Mouse (Mus musculus): ENCODE data around the gene Igf2r. TPM values are rescaled to one million over a fixed set of nuclear protein-coding genes. Genes with fewer than 3 reads are reported as not detected.

Igf2r gene
- total RNA-seq, 4 experiments from 2014 or later = 26.6 to 27.7 (median 27.2) TPM

GRCm38 (mm10) chr17:12782861-12783847 lies 13.7 kb upstream of the Igf2r start:
- DNase-seq (ENCODE audit: low spot score in 2 of 2) = no peak

- no peak for DNase-seq (ENCODE audit: low spot score in 2 of 2)
Observed at GRCm38 (mm10) chr17:12781101-12781500, 11.6 kb upstream of the Igf2r start.

- no peak for DNase-seq (ENCODE audit: low spot score in 2 of 2)
Observed at GRCm38 (mm10) chr17:12780125-12780524, 10.7 kb upstream of the Igf2r start.

DNA sequence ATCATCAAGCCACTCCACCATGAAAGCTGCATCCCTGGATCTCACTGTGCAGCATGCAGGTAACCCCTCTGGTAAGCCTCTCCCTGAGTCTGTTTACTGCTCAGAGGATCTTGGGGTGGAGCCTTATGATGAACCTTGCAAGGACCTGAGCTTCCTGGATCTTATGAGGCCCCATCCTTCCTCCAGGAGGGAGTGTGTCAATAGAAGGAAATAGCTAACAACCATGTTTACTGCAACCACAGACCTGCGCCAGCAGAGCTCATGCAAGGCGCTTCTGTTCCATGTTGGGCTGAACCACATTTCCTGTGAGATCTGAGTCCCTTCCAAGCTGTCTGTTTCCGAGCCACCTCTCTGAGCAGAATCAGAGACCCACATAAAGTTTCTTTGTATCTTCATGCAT lies 10.0 kb upstream of the Igf2r start:
- DNase-seq (ENCODE audit: low spot score in 2 of 2) = no peak

- no peak for DNase-seq (ENCODE audit: low spot score in 2 of 2)
Observed at GRCm38 (mm10) chr17:12773956-12774355, 4.5 kb upstream of the Igf2r start.

DNA sequence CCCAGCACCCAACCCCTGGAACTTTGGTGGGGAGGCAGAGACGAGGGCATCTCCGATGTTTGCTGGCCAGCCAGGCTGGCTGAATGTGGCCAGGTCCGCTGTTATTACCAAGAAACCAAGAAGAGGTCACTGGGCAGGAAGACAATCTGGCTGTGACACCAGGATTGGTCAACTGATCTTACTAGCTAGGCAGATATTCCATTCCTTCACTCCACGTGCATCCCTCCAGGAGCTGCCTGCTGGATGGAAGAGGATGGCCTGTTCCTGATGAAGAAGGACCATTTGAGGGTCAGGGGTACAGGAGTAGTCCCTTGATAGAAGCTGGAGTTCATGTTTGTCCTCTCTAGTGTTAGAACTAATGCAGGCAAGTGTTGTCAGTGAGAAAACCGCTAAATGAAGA lies 1.0 kb upstream of the Igf2r start:
- DNase-seq (ENCODE audit: low spot score in 2 of 2) = no peak

DNA sequence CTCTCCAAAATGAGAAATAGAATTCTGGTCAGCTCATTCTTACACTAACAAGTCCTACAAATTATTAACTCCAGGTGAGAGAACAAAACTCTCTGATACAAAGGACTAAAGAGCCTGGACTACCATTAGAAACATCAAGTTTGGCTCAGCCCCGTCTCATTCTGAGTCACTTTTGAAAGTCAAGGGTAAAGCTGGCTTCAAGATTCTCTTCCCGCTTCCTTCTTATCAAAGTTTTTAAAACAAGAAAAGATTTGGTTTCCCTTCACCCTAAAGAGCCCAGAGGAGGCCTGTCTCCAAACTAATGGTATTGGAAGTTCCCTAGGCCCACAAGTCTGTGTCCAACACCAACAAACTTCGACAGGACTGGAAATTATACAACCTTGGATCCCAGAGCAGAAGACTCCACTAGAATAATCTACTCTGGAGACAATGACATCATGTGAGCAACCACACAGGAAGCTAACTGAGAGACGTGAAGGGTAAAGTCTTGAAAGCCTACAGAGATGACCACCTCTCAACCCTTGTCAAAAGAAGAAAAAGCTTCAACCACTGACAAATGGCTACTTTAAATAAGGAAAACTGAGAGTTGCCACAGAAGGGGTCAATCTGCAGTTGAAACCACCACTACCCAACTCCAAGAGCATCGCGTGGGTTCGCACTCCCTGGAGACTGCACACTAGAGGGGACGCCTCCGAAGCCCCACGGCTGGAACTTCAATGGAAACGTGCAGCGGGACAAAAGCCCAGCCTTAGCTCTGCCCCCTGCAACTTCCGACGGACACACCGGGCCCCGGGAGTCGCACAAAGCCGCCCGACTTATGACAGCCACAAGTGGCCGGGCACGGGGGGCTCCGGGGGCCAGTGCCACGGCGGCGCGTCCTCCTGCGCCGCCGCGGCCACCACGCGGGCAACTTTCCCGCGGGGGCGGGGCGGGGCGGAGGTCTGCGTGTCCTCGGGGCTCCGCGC lies 767 bp downstream of the Igf2r start:
- DNase-seq (ENCODE audit: low spot score in 2 of 2) = no peak

DNA sequence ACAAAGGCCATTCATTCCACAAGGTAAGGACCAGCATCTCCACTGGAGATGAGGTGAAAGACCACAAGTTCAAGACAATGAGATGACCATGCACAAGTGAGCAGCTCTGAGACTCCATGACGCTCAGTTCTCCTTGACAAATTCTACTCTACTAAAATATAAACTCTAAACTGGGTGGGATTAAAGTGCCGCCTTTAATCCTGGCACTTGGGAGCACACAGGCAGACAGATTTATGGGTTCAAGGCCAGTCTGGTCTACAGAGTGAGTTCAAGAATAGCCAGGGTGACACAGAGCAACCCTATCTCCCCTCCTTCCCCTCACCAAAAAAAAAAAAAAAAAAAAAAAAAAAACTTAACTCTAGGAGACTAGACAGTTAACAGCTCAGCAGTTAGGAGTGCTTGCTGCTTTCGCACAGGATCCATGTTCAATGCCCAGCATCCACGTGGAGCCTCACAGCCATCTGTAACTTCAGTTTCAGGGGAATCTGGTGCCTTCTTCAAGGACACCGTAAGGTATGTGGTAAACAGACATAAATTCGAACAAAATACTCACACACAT lies 2.1 kb downstream of the Igf2r start:
- no peak for DNase-seq (ENCODE audit: low spot score in 2 of 2)

DNA sequence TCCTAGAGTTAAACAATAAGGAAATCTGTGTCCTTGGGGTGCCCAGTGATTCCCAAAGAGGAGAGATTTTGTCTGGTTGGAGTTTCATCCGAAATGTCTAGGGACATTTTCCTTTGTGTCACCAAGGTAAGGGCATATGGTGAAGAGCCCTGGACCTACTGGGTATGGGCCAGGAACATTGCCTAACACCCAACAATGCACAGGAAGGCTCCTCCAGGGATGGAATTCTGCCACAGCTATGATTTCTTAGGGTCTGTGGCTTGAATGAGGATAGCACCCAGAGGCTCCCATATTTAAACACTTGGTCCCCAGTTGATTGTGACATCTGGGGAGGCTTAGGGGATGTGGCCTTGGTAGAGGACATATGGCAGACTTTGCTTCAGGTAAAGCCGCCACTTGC lies 6.1 kb downstream of the Igf2r start:
- no peak for DNase-seq (ENCODE audit: low spot score in 2 of 2)

- no peak for DNase-seq (ENCODE audit: low spot score in 2 of 2)
Observed at GRCm38 (mm10) chr17:12760355-12761146, 8.9 kb downstream of the Igf2r start.

DNA sequence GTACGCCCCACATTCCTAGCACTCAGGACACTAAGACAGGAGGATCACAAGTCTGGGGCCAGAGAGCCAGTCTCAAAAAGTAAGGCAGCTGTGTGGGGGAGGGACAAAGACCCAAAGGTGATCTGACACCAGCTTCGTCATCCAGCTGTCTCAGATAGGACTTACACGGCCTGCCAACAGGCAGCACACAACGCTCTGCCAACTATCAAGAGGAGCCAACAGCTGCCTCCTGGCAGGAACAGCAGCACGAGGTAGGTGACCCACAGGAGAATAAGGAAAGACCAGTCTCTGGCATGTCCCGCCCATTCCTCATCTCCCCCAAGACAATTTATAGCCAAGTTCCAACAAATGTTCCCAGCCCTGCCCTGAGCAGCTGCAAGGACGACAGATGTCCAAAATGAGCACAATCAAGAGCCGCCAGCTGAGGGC lies 9.8 kb downstream of the Igf2r start:
- DNase-seq (ENCODE audit: low spot score in 2 of 2) = no peak

DNA sequence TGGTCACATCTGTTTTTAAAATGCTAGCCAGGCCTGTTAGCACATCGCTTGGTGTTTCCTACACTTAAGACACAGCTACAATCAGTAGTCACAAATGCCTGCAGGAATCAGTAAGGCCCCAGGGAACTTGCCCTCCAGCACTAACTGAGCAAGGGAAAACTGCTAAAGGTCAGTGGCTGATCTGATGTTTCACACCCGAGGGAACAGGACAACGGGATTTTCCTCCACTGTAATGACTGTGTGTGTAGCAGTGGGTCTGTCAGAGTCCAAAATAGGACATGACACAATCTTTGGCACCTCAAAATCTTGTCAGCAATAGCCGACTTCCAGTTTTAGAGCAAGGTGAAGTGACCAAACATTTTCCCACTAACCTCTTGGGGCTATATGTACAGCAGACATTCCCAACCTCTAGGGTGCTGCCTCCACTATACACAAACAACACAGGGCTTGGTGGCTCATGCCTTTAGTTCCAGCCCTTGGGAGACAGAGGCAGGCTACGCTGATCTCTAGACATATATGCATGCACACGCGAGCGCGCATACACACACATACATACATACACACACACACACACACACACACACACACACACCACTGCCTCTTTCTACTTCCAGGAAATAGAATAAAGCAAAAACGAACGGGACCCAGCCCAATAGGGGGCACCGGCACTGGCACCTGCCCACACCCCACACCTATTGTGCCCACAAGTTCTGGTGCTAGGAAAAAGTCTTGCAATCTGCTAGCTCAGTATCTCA lies 10.6 kb downstream of the Igf2r start:
- no peak for DNase-seq (ENCODE audit: low spot score in 2 of 2)

DNA sequence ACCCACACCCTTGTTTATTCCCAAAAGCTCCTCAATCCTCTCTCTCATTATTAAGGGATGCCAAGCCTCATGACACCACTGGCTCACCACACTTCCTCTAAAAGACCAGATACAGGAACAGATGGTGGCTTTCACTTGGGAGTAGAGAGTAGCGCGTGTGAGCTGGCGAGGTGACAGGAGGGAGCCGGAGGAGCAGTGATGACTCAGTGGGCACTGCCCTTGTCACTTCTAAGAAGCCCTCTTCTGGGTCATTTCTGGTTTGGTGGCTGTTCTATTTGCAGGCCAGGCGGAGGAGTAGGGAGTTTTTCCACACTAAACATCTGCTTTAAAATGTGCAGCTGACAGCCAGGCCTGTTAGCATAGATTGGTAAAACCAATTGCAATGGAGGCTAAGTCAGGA lies 11.5 kb downstream of the Igf2r start:
- DNase-seq (ENCODE audit: low spot score in 2 of 2) = peak; percentile 25 to 53

GRCm38 (mm10) chr17:12757161-12757560 lies 12.3 kb downstream of the Igf2r start:
- DNase-seq (ENCODE audit: low spot score in 2 of 2) = no peak

DNA sequence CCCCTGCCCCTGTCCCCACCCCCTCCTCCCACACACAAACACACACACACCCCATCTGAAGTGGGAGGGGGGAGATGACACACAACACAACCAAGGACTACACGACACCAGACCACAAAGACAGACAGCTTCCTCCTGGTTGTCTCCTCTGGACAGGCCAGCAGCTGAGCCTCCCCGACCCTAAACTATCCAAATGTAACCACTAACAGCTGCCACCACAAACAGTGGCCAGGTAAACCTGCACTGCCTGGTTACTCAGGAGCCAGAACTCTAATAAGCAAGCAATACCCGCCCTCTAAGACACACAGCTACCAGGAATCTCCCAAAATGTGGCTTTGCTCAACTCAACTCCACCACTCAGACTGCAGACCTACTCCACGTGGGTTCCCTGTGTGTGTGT lies 13.5 kb downstream of the Igf2r start:
- DNase-seq (ENCODE audit: low spot score in 2 of 2) = no peak

GRCm38 (mm10) chr17:12755146-12755545 lies 14.3 kb downstream of the Igf2r start:
- DNase-seq (ENCODE audit: low spot score in 2 of 2) = no peak

DNA sequence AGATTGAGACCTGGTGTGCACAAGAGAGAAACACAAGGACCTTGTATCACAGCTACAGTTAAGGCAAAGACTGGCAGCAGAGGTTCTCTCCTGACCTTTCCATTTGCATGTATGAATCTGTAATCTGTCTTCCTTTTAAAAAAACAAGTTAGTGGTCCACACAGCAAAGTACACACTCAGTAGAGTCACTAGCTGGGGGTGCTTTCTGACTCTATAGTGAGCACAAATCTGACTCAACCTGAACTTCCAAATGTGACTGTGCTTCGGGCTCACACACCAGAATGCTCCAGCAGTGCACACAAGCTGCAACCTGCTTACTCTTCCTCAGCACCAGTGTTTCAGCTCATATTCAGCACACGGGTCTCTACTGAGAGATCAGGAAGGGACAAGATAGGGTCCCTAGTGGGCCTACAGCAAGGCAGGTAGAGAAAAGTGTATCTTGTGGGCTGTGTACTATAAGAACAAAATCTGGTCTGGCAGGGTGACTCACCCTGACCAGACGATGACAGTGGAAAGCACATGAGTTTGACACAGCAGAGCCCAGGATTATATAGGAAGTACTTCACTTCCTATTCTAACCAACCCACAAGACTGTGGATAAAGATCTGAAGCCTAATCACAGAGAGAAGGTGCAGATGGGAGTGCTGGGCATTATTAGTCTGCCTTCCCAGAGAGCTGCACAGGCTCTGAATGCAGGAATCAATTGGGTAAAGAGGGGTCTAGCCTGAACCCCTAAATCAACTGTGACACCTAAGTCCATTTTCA lies 15.0 kb downstream of the Igf2r start:
- no peak for DNase-seq (ENCODE audit: low spot score in 2 of 2)

DNA sequence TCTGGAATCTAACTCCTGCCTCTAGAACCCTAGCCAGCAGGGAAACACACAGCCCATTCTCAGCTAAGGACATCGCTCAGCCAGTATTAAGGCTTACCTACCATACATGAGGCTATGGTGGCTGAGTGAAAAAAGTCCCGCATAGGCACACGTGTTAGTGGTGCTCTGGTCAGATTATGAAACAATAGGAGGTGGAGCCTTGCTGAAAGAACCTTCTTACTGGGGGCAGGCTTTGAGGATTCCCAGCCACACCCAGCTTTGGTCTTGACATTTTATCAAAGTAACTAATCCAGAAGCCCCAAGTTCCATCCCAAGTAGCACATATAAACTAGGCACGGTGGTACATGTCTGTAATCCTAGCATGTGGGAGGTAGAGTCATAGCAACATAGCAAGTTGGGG lies 16.4 kb downstream of the Igf2r start:
- DNase-seq (ENCODE audit: low spot score in 2 of 2) = no peak

DNA sequence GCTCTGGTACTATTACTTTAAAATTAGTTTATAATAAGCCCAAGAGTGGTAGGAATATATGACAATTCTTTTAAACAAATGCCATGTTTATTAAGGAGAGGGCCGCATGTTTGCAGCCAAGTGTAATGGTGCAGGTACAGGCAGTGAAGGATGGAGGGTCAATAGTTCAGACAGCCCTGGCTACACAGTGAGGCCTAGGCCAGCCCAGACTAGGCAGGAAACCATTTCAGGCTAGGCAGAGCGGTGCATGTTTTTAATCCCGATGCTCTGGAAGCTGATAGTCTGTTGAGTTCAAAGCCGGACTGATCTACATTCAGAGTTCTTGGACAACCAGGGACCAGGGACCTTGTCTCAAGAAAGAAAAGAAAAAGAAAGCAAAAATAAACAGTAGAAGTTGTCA lies 17.8 kb downstream of the Igf2r start:
- no peak for DNase-seq (ENCODE audit: low spot score in 2 of 2)
